Mouse (Mus musculus) lung, adult 2 months (tissue): ENCODE data around the gene Lonp1.

ENCODE experiments used
- CTCF ChIP-seq: fragments of 200-500 bp; IDR thresholded peaks from 2 replicates; pipeline ENCODE4 v1.5.1; 2011; ENCODE audit warnings: mild to moderate bottlenecking, low read length, control low read depth; ENCODE audit not compliant: insufficient read depth
- POLR2A ChIP-seq: fragments of 200-500 bp; IDR thresholded peaks from 2 replicates; pipeline ENCODE4 v1.6.1; 2011; ENCODE audit warnings: low read depth, mild to moderate bottlenecking, control low read depth, low read length, borderline replicate concordance; ENCODE audit errors: extremely low read depth

DNA sequence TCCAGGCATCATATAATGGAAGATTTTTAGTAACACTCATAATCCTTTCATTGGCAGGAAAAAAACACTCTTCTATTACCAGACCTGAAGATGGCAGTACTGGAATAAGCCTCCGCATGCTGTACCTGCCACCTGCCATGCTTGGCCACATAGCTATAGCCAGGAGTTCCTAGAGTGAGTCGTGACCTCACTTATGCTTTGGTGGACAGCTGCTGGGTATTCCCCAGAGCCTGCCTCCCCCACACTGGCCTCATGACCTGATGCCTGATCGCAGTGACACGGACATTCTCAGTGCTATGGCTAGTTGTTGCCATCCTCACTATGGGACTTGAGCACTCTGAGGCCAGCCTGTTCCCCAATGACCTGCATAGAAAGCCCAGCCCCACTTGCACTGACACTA, 56.4 kb downstream of the Lonp1 start:
- no peak for TF ChIP-seq POLR2A
- TF ChIP-seq CTCF, result no peak
